Mouse (Mus musculus) monocyte, adult 5-6 weeks (primary cell): ENCODE results near the gene Shank3. TPM values are rescaled to one million over a fixed set of nuclear protein-coding genes. Genes with fewer than 3 reads are reported as not detected.

Source experiments
- ATAC-seq: fragments of 153-309, 156-312 bp; replicated peaks from 2 replicates; pipeline ENCODE4 v1.8.0; 2017; ENCODE audit warnings: mild to moderate bottlenecking; ENCODE audit not compliant: low TSS enrichment, insufficient number of reproducible peaks, severe bottlenecking, poor library complexity, low FRiP score
- total RNA-seq: library from RNA; stranded (forward); fragments of 200-1000, 200-491, 200-594 nt; gene quantifications from 3 replicates; pipeline ENCODE4 v1.2.3, GENCODE M21; 2017

The Shank3 gene
- total RNA-seq, 1 experiment from 2014 or later, result not detected

DNA sequence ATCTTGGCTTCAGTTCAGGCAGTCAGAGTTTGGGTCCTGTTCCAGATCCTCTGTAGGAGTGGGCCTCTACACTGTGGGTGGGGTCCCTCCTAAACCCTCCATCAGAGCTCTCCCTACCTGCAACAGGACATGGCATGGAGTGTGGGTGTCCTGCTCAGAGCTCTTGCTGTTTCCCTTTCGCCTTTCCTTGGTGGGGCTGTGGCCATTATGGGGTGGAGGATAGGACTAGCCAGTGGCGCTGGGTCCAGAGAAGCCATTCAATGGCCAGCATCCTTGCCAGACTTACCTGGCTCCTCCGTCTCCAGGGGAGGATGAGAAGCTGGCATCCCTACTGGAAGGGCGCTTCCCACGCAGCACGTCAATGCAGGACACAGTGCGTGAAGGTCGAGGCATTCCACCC is 47.9 kb downstream of the Shank3 start:
- ATAC-seq, result no peak

DNA sequence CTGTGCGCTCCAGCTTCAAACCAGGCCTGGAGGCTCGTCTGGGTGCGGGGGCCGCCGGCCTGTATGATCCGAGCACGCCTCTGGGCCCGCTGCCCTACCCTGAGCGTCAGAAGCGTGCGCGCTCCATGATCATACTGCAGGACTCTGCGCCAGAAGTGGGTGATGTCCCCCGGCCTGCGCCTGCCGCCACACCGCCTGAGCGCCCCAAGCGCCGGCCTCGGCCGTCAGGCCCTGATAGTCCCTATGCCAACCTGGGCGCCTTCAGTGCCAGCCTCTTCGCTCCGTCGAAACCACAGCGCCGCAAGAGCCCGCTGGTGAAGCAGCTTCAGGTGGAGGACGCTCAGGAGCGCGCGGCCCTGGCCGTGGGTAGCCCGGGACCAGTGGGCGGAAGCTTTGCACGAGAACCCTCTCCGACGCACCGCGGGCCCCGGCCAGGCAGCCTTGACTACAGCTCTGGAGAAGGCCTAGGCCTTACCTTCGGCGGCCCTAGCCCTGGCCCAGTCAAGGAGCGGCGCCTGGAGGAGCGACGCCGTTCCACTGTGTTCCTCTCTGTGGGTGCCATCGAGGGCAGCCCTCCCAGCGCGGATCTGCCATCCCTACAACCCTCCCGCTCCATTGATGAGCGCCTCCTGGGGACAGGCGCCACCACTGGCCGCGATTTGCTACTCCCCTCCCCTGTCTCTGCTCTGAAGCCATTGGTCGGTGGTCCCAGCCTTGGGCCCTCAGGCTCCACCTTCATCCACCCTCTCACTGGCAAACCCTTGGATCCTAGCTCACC is 48.6 kb downstream of the Shank3 start:
- ATAC-seq, result no peak

DNA sequence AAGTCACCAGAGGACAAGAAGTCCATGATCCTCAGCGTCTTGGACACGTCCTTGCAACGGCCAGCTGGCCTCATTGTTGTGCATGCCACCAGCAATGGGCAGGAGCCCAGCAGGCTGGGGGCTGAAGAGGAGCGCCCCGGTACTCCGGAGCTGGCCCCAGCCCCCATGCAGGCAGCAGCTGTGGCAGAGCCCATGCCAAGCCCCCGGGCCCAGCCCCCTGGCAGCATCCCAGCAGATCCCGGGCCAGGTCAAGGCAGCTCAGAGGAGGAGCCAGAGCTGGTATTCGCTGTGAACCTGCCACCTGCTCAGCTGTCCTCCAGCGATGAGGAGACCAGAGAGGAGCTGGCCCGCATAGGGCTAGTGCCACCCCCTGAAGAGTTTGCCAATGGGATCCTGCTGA is 49.4 kb downstream of the Shank3 start:
- no peak for ATAC-seq

DNA sequence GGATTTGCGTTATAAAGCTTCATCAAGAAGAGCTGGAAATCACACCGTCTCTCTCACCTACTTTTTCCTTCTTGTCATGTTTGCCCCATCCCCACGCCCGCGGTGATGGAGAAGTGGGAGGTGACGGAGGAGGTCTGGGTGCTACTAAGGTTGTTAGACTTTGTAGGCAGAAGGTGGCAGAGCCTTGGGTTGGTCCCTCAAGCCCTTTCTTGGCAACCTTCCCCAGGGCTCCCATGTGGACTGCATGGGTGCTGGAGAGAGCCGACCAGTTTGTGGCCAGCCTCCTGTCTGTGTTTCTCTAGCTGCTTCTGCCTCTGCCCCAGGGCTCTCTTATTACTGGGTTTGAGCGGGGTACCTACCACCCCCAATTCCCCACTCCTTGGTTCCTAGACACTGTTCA is 51.1 kb downstream of the Shank3 start:
- ATAC-seq, result no peak

DNA sequence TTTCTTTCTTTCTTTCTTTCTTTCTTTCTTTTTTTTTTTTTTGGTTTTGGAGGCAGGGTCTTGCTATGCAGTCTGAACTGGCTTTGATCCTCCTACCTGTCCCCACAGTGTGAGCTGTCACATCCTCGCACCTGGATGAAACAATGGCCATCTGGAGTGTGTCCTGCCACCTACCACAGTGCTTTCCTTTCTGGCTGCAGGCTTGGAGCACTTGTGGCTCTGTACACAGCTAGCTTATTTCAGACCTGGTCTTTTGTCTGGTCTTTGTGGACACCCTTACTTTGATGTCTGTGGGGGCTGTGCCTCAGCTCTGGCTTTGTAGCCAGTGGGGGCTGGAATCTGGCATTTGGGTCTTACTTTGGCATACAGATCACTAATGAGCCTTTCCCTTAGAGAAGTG is 52.3 kb downstream of the Shank3 start:
- no peak for ATAC-seq

DNA sequence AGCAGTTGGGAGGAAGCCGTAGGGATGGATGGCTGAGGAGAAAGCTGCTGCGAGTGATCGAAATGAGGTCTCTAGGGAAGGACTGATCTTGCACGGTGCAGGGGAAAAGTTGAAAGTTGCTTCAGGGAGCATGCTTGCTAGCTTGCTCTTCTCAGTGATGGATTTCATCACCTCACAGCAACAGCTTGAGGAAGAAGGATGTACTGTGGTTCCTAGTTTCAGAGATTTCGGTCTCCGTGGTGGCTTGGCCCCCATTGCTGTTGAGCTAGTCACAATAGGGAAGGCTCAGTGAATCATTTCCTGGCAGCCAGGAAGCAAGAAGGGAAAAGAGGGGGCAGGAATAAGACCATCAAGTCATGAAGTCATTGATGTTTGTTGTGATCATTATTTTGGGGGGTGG is 56.2 kb downstream of the Shank3 start:
- no peak for ATAC-seq

DNA sequence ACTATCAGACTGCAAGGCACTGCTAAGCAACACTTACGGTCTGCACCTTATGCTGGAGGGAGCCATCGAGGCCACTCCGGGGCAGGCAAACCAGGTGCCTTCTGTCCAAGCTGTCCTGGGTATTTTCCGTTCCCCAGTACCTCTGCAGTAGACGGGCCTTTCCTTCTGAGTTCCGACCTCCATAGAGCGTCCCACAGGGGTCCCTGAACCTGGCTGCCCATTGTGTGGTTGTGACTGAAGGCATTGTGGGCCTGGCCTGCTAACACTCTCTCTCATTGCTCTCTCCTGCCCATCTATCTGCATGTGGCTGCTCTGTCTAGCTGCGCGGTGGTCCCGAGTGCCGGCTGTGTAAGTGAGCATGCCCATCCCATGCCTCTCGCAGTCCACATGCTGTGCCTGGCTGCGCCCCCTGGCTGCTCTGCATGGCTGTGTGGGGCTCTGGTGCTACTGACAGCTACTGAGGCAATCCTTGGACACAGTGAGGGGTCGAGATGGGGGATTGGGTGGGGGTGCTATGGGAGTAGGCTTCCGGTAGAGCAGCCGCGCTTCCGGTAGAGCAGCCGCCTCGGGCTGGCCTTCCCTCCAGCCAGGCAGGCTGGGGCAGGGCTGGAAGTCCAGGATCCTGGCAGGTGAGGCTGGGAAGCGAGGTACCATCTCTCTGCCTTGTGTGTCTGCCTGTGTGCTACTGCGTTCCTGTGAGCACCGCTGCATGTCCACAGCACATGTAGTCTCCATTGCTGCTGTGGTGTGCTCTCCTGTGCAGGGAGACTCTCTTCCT is 57.2 kb downstream of the Shank3 start:
- no peak for ATAC-seq

DNA sequence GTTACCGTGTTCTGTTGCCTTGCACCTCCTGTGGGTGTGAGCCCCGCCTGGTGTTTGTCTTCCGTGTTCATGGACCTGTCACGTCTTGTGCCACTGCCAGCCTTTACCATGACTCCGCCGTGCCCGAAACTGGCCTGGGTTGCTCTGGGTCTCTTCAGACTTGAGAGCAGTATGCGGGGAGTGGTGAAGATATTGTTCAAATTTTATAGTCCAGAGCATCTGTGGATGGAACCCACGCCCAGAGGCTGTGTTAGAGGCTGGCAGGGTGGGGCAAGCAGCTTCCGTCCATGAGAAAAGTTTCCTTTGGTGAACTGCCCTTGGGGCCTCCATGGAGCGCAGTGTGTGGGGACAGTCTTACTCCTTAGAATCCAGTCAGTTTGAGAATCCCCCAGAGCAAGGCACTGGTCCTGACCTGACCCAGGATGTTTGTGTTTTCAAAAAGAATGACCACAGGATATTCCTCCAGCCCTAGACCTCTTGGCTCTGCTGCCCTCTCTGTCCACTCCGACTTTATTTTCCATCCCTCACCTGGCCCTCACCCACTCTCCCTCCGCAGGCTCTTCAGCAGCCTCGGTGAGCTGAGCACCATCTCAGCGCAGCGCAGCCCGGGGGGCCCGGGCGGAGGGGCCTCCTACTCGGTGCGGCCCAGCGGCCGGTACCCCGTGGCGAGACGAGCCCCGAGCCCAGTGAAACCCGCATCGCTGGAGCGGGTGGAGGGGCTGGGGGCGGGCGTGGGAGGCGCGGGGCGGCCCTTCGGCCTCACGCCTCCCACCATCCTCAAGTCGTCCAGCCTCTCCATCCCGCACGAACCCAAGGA is 58.0 kb downstream of the Shank3 start:
- no peak for ATAC-seq

DNA sequence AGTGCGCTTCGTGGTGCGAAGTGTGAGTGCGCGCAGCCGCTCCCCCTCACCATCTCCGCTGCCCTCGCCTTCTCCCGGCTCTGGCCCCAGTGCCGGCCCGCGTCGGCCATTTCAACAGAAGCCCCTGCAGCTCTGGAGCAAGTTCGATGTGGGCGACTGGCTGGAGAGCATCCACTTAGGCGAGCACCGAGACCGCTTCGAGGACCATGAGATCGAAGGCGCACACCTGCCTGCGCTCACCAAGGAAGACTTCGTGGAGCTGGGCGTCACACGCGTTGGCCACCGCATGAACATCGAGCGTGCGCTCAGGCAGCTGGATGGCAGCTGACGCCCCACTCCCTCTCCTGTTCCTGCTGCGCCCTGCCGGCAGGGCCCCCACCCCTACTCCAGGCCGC is 58.6 kb downstream of the Shank3 start:
- ATAC-seq, result no peak

DNA sequence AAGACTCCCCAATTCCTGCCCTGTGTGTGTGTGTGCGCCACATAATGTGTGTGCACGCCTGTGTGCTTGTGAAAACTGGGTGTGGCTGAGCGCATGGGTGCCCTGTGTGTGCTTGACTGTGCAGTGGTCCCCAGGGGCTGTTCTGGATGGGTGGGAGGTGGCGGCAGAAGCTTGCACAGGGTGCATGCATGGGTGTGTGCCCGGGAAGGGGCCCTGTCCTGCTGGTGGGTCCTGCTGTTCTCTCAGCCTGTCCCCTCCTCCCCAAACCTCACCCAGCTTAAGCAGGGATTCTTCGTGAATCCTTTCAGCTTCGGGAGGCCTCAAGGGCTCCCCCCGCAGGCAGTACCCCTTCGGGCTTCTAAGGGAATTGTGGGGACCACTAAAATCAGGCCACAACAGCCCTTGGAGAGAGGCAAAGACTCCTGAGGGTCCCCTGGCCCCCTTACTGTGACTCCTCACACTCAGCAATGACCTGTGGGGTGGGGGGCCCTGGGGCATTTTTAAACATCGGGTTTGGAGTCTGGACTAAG is 59.8 kb downstream of the Shank3 start:
- ATAC-seq, result no peak

DNA sequence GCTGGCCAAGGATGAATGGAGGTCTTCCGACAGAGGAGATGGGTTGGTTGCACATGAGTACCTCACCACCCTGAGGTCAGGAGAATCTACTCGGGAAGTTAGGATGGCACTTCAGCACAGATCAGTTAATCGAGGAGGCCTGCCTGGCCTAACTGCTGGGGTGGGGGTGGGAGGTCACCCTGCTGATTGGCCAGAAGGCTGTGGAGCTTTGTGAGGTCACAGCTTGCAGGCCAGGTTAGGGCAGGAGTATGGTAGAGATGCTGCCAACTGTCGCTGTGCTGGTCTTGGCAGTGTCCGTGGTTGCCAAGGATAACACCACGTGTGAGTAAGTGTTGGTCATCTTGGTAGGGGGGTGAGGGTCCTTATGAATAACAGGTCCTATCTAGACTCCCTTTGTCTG is 68.7 kb downstream of the Shank3 start, which contains the start of gene Acr:
TSS of gene Acr (plus strand) at position 213 of the 400 bp plus-strand sequence.
- ATAC-seq, result no peak

DNA sequence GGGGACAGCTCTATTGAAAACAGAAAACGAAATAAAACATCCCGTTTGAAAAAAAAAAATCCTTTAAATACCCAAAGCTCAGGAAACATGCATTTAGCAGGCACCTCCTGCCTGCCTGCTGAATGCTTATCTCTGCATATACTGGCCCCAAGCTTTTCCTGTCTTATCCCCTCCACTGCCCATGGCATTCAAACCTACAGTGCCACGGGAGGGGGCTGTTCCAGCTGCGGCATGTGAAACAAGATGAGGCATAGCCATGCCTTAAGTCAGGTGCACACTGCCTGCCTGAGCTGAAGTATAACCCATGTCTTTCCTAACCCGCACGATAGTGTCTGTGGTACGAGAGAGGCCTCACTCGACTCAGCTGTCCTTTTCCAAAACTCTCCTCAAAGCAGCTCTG is 72.7 kb downstream of the Shank3 start:
- ATAC-seq, result no peak

DNA sequence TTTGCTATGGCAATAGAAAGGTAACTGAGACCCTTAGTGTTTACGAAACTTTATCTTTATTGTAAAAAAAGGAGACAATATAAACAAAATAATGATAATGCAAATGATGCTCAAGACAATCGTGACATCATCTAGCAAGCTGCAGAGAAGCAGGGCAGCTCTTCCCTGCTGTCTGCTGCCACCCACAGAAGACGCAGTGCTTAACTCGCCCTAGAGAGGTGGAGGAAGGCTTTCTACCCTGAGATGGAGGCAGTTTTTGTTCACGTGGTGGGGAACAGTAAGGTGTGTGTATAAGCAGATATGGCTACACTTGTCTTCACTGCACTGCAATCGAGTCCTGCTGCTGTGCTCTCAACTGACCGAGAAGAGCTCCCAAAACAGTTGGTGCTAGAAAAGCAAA is 83.1 kb downstream of the Shank3 start:
- ATAC-seq, result no peak

DNA sequence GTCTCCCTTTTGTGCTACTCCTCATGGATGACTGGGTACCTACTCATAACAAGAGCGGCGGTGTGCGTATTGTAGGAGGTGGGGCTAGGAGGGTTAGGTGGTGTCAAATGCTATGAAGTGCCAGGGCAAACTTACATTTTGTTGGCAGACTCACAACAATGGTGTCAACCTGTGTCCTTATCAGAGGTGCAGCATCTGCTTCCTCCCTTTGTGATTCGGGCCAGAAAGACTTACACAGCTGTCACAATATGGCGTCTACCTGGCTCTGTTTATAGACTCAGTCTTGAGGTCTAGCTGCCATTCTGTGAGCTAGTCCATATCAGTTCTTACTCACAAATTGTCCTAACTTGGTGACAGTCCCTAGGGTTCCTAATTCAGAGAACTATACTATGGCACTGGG is 85.7 kb downstream of the Shank3 start:
- ATAC-seq, result no peak

DNA sequence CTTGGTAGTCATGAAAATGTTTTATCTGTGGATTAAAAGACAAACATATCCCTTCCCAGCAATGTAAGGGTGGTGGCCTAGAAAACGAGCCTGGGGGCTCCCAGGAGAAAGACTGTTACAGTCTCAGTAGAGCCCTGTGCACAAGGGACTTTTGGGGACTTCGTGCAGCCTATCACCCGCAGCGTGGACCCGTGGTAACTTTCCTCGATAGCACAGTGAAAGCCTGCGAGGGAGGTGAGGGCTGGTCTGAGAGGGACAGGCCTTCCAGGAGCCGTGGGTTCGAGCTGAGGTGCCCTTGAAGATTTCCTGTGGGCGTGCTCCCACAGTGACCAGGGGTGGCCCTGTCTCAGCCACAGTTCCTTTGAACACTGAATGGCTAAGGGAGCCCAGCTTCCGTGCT is 86.2 kb downstream of the Shank3 start:
- no peak for ATAC-seq

DNA sequence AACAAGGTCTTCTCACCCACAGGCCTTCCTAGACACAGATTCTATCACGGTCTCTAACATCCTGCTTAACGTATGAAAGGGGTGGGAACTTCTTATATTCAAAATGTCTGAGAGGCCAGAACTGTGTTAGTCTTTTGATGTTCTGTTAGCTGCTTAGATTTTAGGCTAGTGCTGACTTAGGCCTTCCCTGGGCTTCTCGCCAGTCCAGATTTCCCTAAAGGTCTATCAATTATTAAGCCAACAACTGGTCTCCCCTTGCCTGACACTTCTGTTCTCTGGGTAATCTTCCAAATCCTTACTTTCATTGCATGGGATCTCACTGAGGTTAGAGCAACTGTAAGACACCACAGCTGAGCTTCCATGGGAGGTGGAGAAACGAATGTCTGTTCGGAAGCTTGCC is 89.7 kb downstream of the Shank3 start:
- no peak for ATAC-seq

DNA sequence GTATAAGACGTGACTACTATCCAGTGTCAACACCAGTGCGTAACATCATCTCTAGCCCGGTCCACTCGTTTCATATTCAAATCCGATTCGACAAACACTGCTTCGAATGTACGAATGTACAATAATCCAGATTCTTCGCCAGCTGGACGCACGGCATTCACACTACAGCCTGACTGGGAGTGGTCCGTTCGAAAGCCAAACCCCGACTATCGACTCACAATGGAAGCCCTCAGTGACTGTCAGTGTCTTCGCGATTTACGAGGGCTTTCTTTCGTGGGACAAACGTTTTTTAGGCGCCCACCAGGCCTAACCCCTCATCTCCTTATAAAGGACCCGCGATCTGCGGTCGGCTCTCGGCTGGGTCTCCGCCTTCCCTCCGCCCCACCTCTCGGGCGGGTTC is 91.9 kb downstream of the Shank3 start:
- no peak for ATAC-seq

DNA sequence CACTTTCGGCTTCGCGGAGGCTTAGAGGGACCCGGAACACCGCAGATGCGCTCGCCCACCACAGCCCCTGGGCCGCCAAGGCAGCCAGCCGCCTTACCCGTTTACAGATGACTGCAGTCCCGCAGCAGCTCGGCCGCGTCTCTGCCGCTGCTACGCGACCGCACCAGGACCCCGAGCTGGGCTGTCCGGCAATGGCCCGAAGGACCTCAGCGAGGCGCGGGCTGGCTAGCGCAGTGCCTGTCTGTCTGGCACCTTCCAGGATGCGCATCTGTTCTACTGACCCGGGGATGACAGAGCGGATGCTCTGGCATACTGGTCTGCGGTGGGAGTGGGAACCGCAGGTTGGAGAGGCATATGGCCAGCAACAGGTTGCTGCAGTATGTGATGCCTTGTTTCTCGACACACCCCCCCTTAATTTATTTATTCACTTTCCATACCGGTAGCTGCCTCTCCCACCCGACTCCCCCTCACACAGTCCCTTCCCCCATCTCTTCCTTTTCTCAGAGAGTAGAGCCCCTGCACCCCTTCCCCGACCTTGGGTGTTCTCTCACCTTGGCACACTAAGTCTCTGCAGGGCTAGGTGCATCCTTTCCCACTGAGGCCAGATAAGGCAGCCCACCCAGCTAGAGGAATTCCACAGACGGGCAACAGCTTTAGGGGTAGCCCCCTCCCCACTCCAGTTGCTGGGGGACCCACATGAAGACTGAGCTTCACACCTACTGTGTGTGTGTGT is 92.5 kb downstream of the Shank3 start, which contains the start of gene Rabl2:
TSS of gene Rabl2 (minus strand) at position 201 of the 733 bp plus-strand sequence.
- ATAC-seq, result peak; percentile 84
